Mouse (Mus musculus) brain, embryonic 14.5 days (tissue): ENCODE results near the gene Dip2b.

Source experiments
- CTCF ChIP-seq: fragments of 200-500 bp; IDR thresholded peaks from 2 replicates; pipeline ENCODE4 v1.5.1; 2012; ENCODE audit warnings: inconsistent platforms, mild to moderate bottlenecking, moderate library complexity, borderline replicate concordance; ENCODE audit not compliant: insufficient read depth, insufficient read length; ENCODE audit errors: extremely low read depth
- POLR2A ChIP-seq: fragments of 200-500 bp; IDR thresholded peaks from 2 replicates; pipeline ENCODE4 v1.6.1; 2012; ENCODE audit warnings: mild to moderate bottlenecking, inconsistent platforms, borderline replicate concordance; ENCODE audit not compliant: poor library complexity, insufficient read depth, insufficient read length, severe bottlenecking; ENCODE audit errors: extremely low read depth

GRCm38 (mm10) chr15:100081478-100081998, 43.1 kb downstream of the Dip2b start:
- TF ChIP-seq POLR2A: no peak
- TF ChIP-seq CTCF: no peak
